Mouse (Mus musculus): ENCODE measurements around the gene Ppp1r13l. TPM values are rescaled to one million over a fixed set of nuclear protein-coding genes. Genes with fewer than 3 reads are reported as not detected.

Ppp1r13l gene
- polyA plus RNA-seq, 1 experiment from 2014 or later, result 4.8 TPM

DNA sequence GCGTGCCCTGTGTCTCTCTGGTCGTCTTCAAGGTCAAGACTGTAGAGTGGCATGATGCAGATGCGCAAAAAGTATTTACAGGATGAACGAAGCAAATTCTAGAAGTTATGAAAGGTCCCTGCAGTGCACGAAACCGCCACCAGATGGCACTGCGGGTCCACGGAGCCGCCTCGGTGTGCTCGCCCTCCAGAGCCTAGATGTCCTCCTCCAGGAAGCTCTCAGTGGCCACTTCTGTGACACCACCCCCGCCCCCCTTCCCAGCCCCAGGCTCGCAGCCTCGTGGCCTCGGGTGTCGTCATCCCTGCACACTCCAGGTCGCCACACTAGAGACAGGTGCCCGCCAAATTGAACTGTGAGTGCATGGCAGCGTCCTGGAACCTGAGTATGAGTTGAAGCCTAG lies 45.9 kb downstream of the Ppp1r13l start:
- H3K27ac ChIP-seq, result no peak overlapping the region
- no peak overlapping the region for H3K4me3 ChIP-seq (replicated peaks)
- H3K4me2 ChIP-seq, result peak overlapping the region; percentile 40
- peak; percentile 73 for ATAC-seq (ENCODE audit: low FRiP score)
- H3K27me3 ChIP-seq, result peaks cover 65% of the 10 kb centered on the region
- 4% methylated on average over 19 of the region's 19 CpGs for WGBS
- no peaks in the 10 kb centered on the region for H3K36me3 ChIP-seq (replicated peaks)
- H3K9me3 ChIP-seq, result peaks cover 4% of the 10 kb centered on the region; the same call in 1 of the 2 replicates
- no peak overlapping the region for H3K9ac ChIP-seq
- H3K4me1 ChIP-seq, result peaks cover 14% of the 10 kb centered on the region

DNA sequence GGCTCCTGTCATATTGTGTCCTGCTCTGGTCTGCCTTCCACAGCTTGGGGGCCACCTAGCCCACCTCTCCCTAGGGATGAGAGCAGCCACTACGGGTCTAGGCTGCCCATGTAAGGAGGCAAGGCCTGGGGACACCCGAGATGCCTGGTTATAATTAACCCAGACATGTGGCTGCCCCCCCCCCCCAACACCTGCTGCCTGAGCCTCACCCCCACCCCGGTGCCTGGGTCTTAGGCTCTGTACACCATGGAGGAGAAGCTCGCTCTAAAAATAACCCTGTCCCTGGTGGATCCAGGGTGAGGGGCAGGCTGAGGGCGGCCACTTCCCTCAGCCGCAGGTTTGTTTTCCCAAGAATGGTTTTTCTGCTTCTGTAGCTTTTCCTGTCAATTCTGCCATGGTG lies 50.2 kb downstream of the Ppp1r13l start:
- Histone ChIP-seq H3K4me2 (no peak overlapping the region), H3K36me3 (replicated peaks) (no peaks in the 10 kb centered on the region), H3K9me3 (0 out of 2 replicates have a peak, but pooled peaks cover 4% of the 10 kb centered on the region), H3K4me1 (peaks cover 4% of the 10 kb centered on the region; the same call in 1 of the 2 replicates), H3K27ac (no peak overlapping the region), H3K27me3 (peaks cover 33% of the 10 kb centered on the region), H3K4me3 (replicated peaks) (no peak overlapping the region), H3K9ac (no peak overlapping the region)
- ATAC-seq (ENCODE audit: low FRiP score), result no peak
- 68% methylated on average over 6 of the region's 6 CpGs for WGBS

DNA sequence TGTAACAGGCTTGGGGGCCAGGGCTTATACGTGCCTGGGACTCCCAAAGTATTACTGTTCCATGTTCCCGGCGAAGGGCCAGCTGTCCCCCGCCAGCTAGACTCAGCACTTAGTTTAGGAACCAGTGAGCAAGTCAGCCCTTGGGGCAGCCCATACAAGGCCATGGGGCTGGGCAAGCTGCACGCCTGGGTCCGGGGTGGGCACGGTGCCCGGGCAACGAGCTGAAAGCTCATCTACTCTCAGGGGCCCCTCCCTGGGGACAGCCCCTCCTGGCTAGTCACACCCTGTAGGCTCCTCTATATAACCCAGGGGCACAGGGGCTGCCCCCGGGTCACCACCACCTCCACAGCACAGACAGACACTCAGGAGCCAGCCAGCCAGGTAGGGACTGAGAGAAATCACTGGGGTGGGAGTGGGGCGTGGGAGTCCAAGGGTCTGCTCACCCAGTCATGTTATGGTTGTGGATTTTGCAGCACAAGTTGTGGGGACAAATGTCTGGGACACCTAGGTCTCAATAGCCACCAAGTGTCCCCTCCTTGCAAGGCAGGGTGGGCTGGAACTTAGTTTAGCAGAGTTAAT lies 51.3 kb downstream of the Ppp1r13l start:
- Histone ChIP-seq H3K27ac (no peak overlapping the region), H3K4me2 (no peak overlapping the region), H3K9me3 (0 out of 2 replicates have a peak, but pooled peaks cover 4% of the 10 kb centered on the region), H3K4me1 (no peaks in the 10 kb centered on the region), H3K36me3 (replicated peaks) (no peaks in the 10 kb centered on the region), H3K9ac (no peak overlapping the region), H3K4me3 (replicated peaks) (no peak overlapping the region), H3K27me3 (peaks cover 30% of the 10 kb centered on the region; the same call in 1 of the 2 replicates)
- 85% methylated on average over 11 of the region's 11 CpGs for WGBS
- no peak for ATAC-seq (ENCODE audit: low FRiP score)

DNA sequence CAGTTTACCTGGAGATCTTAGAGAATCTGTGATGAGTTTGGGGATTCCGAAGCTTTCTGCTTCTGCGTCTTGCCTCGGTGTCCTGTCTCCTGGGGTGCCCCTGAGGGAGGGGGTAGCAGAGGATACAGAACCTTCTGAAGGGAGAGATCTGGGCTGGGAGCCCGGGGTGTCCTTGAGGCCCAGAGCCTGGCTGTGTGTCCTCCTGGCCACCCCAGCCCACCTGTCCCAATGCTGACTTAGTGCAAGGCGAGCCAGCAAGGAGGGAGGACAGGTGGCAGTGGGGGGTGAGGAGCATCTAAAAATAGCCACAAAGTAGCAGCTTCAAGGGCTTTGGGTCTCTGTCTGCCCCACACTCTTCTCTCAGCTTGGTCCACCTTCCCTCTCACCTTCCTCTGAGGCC lies 52.2 kb downstream of the Ppp1r13l start:
- 83% methylated on average over 5 of the region's 5 CpGs for WGBS
- H3K9ac ChIP-seq, result no peak overlapping the region

DNA sequence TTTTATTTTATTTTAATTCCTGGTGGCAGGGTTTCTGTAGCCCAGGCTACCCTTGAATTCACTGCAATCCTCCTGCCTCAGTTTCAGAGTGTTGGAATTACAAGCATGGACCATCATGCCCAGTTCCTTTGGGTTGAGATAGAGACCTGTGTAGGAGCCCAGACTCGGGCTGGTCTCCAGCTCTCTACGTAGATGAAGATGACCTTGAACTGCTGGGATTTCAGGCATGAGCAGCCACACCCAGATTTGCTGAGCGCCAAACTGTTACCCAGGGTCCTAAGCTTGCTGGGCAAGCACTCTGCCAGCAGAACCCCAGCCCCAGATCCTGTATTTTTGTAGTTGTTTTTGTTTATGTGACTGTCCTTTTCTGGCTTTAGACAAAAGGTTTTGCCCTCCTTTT lies 54.0 kb downstream of the Ppp1r13l start:
- H3K4me1 ChIP-seq, result no peaks in the 10 kb centered on the region
- 0 out of 2 replicates have a peak, but pooled peaks cover 4% of the 10 kb centered on the region for H3K9me3 ChIP-seq
- no peak overlapping the region for H3K4me3 ChIP-seq (replicated peaks)
- H3K9ac ChIP-seq, result no peak overlapping the region
- WGBS, result 86% methylated on average over 3 of the region's 3 CpGs
- no peaks in the 10 kb centered on the region for H3K36me3 ChIP-seq (replicated peaks)
- peaks cover 42% of the 10 kb centered on the region for H3K27me3 ChIP-seq
- ATAC-seq (ENCODE audit: low FRiP score), result no peak
- no peak overlapping the region for H3K4me2 ChIP-seq
- H3K27ac ChIP-seq, result no peak overlapping the region

More for the DNA sequence above, 52.2 kb downstream of the Ppp1r13l start:
- Histone ChIP-seq H3K36me3 (replicated peaks) (no peaks in the 10 kb centered on the region), H3K4me2 (no peak overlapping the region), H3K4me1 (no peaks in the 10 kb centered on the region), H3K27ac (no peak overlapping the region), H3K4me3 (replicated peaks) (no peak overlapping the region), H3K9me3 (0 out of 2 replicates have a peak, but pooled peaks cover 4% of the 10 kb centered on the region), H3K27me3 (peaks cover 29% of the 10 kb centered on the region)
- ATAC-seq (ENCODE audit: low FRiP score), result no peak

DNA sequence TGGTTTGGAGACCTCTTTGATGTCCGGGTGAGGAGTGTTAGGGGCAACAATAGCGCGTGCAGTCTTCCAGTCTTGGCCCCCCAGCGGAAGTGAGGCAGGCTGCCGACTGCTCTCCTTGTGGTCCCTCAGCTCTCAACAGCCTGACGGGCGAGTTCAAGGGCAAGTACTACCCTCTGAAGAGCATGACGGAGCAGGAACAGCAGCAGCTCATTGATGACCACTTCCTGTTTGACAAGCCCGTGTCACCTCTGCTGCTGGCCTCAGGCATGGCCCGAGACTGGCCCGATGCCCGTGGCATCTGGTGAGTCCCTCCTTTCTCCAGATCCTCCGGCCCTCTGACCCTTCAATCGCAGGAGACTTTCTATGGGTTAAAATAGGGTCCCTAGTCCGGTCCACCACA lies 57.0 kb downstream of the Ppp1r13l start:
- ATAC-seq (ENCODE audit: low FRiP score), result no peak
- H3K9me3 ChIP-seq, result 0 out of 2 replicates have a peak, but pooled peaks cover 4% of the 10 kb centered on the region
- H3K4me3 ChIP-seq (replicated peaks), result no peak overlapping the region
- no peak overlapping the region for H3K4me2 ChIP-seq
- peaks cover 61% of the 10 kb centered on the region for H3K27me3 ChIP-seq
- no peak overlapping the region for H3K27ac ChIP-seq
- peaks cover 11% of the 10 kb centered on the region for H3K4me1 ChIP-seq
- no peaks in the 10 kb centered on the region for H3K36me3 ChIP-seq (replicated peaks)
- 85% methylated on average over 15 of the region's 15 CpGs for WGBS
- no peak overlapping the region for H3K9ac ChIP-seq

DNA sequence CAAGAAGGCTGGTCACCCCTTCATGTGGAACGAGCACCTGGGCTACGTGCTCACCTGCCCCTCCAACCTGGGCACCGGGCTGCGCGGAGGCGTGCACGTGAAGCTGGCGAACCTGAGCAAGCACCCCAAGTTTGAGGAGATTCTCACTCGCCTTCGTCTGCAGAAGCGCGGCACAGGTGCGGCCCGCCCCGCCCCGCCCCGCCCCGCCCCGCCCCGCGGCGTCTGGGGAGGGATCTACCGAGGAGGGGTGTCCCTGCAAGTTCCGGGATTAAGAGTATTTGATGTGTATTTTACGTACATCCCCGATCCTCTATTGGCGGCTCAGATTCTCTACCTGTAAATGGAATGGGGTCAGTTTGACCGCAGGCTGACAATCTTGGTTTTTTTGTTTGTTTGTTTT lies 60.6 kb downstream of the Ppp1r13l start:
- H3K9me3 ChIP-seq, result no peaks in the 10 kb centered on the region
- H3K4me1 ChIP-seq, result peaks cover 11% of the 10 kb centered on the region
- no peak overlapping the region for H3K9ac ChIP-seq
- 8% methylated on average over 28 of the region's 28 CpGs for WGBS
- peaks cover 78% of the 10 kb centered on the region for H3K27me3 ChIP-seq
- no peak overlapping the region for H3K4me3 ChIP-seq (replicated peaks)
- H3K4me2 ChIP-seq, result no peak overlapping the region
- no peak overlapping the region for H3K27ac ChIP-seq
- H3K36me3 ChIP-seq (replicated peaks), result peaks cover 4% of the 10 kb centered on the region
- no peak for ATAC-seq (ENCODE audit: low FRiP score)

DNA sequence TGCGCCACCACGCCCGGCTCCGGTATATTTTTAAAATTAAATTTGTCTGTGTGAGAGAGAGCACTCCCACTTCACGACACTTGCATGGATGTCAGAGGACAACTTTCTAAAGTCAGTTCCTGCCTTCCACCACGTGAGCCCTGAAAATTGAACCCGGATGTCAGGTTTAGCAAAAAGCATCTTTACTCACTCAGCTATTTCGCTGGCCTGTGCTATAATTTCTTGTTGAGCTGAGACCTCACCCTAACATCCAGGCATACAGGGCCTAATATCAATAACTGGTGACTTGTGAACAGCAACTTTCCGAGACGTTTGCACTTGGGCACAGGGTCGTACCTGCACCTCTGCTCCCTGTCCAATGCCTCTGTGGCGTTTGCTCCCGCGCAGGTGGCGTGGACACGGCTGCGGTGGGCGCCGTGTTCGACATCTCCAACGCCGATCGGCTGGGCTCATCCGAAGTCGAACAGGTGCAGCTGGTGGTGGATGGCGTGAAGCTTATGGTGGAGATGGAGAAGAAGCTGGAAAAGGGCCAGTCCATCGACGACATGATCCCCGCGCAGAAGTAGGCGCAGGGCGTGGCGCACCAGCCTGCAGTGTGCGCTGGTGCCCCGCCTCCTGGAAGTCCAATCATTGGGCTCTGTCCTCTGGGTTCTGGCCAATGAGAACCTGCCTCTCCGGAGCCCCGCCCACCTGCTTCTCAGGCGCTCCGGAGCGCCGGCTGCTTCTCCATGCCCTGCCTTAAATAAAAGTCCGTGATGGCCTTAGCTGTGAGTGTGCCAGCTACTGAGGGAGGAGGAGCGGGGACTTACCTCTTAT lies 61.5 kb downstream of the Ppp1r13l start:
- Histone ChIP-seq H3K27me3 (peaks cover 70% of the 10 kb centered on the region), H3K4me3 (replicated peaks) (peak overlapping the region; percentile 43), H3K9me3 (no peaks in the 10 kb centered on the region), H3K36me3 (replicated peaks) (peaks cover 13% of the 10 kb centered on the region), H3K4me2 (peak overlapping the region; percentile 72), H3K4me1 (peaks cover 11% of the 10 kb centered on the region), H3K9ac (peak overlapping the region; percentile 33; the same call in 1 of the 2 replicates), H3K27ac (no peak overlapping the region)
- peak; percentile 97 for ATAC-seq (ENCODE audit: low FRiP score)
- 14% methylated on average over 43 of the region's 43 CpGs for WGBS

DNA sequence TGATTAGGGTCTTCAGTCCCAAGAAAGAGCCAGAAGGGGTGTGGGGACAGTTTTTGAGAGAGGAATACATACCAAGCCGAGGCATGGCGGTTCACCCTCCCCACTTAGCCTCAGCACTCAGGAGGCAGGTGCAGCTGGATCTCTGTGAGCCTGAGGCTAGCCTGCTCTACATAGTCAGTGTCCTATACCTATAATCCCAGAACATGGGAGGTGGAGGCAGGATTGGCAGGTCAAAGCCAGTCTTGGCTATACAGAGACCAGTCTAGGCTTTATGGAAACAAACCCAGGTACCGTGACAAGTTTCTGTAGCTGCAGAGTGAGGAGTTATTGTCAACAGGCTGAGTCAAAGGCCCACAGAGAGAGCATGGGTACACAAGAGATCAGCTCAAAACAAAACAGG lies 63.5 kb downstream of the Ppp1r13l start:
- no peak for ATAC-seq (ENCODE audit: low FRiP score)
- Histone ChIP-seq H3K27me3 (peaks cover 51% of the 10 kb centered on the region), H3K4me1 (peaks cover 11% of the 10 kb centered on the region), H3K4me2 (no peak overlapping the region), H3K4me3 (replicated peaks) (no peak overlapping the region), H3K9me3 (no peaks in the 10 kb centered on the region), H3K9ac (no peak overlapping the region), H3K27ac (no peak overlapping the region), H3K36me3 (replicated peaks) (peaks cover 33% of the 10 kb centered on the region)
- 89% methylated on average over 3 of the region's 3 CpGs for WGBS

DNA sequence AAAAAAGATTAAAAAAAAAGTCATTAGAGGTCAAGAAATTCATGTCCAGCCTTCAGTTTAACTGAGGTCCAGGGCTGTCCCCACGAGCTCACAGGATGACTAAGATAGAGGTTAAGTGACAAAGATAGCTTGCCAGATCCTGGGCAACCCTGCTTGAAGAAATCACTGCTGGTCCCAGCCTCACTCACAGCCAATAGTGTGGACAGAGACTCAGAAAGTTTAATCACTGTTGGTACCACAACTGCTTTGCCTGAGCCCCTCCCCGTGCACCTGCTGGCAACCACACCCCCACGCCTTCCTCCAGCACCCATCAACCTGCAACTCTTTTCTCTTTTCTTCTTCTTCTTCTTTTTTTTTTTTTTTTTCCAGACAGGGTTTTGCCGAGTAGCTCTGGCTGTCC lies 64.5 kb downstream of the Ppp1r13l start:
- H3K27ac ChIP-seq, result no peak overlapping the region
- H3K9ac ChIP-seq, result no peak overlapping the region
- H3K4me1 ChIP-seq, result peaks cover 11% of the 10 kb centered on the region
- WGBS, result 74% methylated on average over 4 of the region's 4 CpGs
- no peak overlapping the region for H3K4me2 ChIP-seq
- no peak overlapping the region for H3K4me3 ChIP-seq (replicated peaks)
- no peak for ATAC-seq (ENCODE audit: low FRiP score)
- no peaks in the 10 kb centered on the region for H3K9me3 ChIP-seq
- peaks cover 41% of the 10 kb centered on the region for H3K27me3 ChIP-seq
- H3K36me3 ChIP-seq (replicated peaks), result peaks cover 43% of the 10 kb centered on the region

DNA sequence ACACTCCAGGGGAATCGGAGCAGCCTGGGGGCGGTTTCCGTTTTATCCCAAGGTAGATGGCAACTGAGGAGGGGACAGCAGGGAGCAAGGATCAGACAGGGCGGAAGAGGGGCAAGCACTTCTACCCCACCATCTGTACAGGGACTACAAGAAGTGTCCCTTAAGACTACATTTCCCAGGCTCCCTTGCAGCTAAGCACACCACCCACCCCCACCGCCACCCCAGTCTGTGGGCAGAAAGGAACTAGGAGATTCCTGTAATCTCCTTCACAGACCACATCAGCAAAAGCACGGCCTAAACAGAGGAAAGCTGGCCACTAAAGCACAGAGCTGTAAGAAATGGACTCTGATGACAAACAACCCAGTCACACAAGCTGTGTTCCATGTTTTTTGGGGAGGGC lies 66.8 kb downstream of the Ppp1r13l start:
- no peak overlapping the region for H3K4me3 ChIP-seq (replicated peaks)
- H3K4me1 ChIP-seq, result peaks cover 3% of the 10 kb centered on the region; the same call in 1 of the 2 replicates
- H3K36me3 ChIP-seq (replicated peaks), result peaks cover 64% of the 10 kb centered on the region
- H3K27ac ChIP-seq, result no peak overlapping the region
- ATAC-seq (ENCODE audit: low FRiP score), result no peak
- H3K9ac ChIP-seq, result no peak overlapping the region
- 66% methylated on average over 6 of the region's 6 CpGs for WGBS
- H3K27me3 ChIP-seq, result peaks cover 18% of the 10 kb centered on the region
- no peak overlapping the region for H3K4me2 ChIP-seq
- no peaks in the 10 kb centered on the region for H3K9me3 ChIP-seq

DNA sequence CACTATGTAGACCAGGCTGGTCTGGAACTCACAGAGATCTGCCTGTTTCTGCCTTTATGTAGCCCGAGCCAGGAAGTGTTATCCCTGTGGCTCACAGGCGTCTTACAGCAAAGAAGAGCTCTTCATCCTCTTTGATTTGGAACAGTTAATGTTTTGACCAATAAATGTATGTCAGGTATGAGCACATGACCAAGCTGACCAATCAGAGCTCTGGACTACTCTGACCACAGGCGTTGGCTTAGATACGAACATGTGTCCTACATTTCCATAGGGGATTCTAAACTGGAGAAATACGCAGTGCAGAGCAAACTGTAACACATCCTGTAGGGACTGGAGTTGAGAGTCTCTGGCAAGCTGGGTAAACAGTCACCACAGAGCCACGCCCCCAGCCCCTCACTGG lies 67.3 kb downstream of the Ppp1r13l start:
- Histone ChIP-seq H3K4me2 (no peak overlapping the region), H3K4me3 (replicated peaks) (no peak overlapping the region), H3K36me3 (replicated peaks) (peaks cover 70% of the 10 kb centered on the region), H3K27me3 (peaks cover 14% of the 10 kb centered on the region), H3K9me3 (no peaks in the 10 kb centered on the region), H3K27ac (no peak overlapping the region), H3K9ac (no peak overlapping the region), H3K4me1 (no peaks in the 10 kb centered on the region; the same call in 1 of the 2 replicates)
- no peak for ATAC-seq (ENCODE audit: low FRiP score)
- 89% methylated on average over 6 of the region's 6 CpGs for WGBS
